Mouse (Mus musculus) c-Kit-positive CD71-negative TER-119-negative erythroid progenitor cells, embryonic 14.5 days (primary cell): ENCODE data around the gene Ssbp2.

Experiments
- DNase-seq: peaks from one replicate; pipeline ENCODE4 v3.0.0-alpha.2; 2013; ENCODE audit warnings: low read depth

Gene Ssbp2

DNA sequence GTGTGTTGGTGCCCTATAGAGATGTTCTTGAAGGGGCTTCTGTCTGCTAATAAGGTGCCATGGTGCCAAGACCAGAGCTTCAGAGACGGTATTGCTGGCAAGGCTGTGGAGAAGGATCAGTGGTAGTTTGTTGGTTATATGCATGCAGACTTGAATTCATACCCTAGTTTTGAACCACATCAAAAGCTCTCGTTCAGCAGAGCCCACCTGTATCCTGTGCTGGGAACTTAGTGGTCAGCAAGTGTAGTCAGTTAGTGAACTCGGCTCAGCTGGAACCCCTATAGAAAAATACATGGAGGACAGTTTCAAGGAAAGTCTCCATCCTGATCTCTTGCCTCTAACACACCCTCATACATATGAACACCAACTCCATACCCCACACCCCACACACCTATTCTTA is 69.7 kb downstream of the Ssbp2 start:
- DNase-seq = no peak

- no peak for DNase-seq
These were observed 76.6 kb downstream of the Ssbp2 start for GRCm38 (mm10) chr13:91536711-91537110.

GRCm38 (mm10) chr13:91540145-91541068 is 80.3 kb downstream of the Ssbp2 start:
- DNase-seq = no peak

DNA sequence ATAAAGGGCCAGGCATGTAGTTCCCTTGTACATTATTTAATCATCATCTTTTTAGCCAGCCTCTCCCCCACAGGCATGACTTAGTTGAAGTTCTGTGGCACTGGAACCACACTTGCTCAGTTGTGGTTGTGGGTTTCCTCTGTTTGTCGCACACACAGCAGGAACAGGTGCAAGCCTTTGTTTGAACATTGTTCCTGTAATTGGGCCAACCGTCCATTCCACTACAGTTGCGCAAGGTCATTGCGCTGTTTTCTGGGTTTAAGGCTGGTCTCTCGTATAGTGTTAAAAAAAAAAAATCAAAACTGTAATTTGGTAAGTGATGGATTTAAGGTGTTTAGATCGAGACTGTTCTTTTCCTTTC is 81.0 kb downstream of the Ssbp2 start:
- DNase-seq = peak; percentile 41

GRCm38 (mm10) chr13:91543555-91543954 is 83.5 kb downstream of the Ssbp2 start:
- DNase-seq = no peak

- no peak for DNase-seq
These were observed 104.0 kb downstream of the Ssbp2 start for GRCm38 (mm10) chr13:91564047-91564446.

GRCm38 (mm10) chr13:91564755-91565154 is 104.7 kb downstream of the Ssbp2 start:
- no peak for DNase-seq

DNA sequence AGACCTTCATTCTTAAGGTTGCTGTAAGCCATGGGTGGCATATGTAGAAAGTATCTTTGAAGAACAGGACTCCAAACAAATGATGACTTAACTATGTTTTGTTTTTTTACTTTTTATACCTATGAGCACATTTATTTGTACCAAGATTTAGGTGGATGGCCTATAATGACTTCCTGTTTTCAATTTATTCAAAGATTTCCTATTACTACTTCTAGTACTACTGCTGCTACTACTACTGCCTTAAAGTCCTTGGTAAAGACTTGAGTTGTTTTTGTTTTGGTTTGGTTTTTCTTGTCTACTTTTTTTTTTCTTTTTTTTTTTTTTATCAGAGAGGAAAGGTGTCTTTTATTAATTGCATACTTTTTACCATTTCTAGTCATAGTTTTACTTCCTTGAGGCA is 121.4 kb downstream of the Ssbp2 start:
- DNase-seq = no peak

- DNase-seq = no peak
These were observed 122.1 kb downstream of the Ssbp2 start for GRCm38 (mm10) chr13:91582212-91582611.

- no peak for DNase-seq
These were observed 126.3 kb downstream of the Ssbp2 start for GRCm38 (mm10) chr13:91586368-91586767.

DNA sequence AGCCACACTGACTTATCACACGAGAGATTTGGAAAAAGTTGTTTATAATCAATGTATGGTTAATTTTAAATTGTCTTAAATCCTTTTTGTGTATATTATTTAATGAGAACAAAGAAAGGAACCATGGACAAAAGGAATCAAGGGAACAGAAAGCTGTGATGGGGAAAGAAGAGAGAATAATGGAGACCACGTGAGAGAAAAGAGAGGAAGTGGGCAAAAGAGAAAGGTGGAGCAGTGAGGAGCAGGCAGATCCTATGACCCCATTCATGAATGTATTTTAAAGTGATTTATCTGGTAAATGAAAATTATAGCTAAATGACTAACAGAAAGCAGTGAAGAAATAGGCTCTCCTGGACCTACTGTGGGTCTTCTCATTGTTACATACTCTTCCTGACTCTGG is 128.4 kb downstream of the Ssbp2 start:
- DNase-seq = no peak

DNA sequence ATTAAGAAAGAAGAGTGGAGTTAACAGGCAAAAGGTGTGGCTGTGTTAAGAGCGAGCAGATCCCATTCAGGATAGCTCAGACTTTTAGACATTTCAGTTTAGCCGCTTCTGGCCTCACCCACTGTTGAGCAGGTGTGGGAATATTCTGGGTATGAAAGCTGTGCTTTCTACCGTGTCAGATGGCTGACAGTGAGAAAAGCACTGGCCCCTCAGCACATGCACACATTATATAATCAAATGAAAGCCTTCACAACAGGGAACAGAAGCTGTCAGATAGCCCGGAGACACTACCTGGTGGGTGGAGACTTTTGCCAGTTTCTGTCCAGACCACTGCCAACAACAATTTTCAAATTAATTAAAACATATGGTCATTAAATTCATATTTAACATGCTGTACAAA is 131.8 kb downstream of the Ssbp2 start:
- no peak for DNase-seq

DNA sequence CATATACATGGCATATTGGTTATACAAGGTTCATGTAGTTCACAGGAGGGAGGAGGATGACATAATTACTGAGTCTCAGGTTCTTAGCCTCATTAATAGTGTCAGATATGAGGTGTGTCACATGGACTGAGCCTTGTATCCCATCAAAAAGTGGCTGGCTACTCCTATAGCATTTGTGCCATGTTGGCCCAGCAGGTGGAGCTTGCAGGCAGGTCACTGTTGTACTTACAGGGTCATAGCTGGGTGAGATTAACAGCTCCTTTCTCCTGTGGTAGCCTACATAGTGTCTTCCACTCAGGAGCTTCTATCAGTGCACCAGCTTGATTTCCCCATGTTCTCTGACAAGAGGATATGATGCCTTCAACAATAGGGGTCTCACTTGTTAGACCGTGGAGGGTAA is 135.2 kb downstream of the Ssbp2 start:
- DNase-seq = no peak

- DNase-seq = no peak
These were observed 139.5 kb downstream of the Ssbp2 start for GRCm38 (mm10) chr13:91599594-91599993.

DNA sequence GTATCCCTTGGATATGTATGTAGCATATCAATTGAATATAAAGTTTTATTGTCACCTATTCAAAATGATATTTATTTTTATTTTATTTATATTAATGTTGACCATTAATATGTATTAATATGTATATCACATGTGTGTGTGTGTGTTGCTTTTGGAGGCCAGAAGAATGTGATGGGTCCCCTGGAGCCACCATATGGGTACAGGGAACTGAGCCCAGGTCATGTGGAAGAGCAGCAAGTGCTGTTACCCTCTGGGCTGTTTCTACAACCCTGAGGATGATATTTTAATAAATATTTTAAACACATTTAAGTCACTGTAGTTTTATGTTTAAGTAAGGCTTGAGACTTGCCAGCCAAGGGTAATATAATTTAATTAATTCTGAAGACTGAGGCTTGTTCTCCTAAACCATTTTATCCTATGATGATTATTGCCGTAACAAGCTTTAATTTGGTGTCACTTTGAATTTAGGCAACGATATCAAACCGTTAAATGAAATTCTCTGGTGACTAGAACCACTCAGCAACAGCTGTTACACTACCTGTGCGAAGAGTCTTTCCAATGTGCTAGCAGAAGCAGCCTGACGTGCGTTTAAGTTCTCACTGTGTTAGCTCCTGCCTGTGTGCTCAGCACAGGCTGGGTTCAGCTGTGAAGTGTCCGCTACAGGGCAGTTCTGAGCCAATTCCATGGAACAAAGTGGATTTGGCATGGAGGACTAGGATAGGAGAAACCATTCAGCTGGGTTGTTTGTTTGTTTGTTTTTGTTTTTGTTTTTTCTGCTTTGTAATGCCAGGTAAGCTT is 145.2 kb downstream of the Ssbp2 start:
- no peak for DNase-seq

DNA sequence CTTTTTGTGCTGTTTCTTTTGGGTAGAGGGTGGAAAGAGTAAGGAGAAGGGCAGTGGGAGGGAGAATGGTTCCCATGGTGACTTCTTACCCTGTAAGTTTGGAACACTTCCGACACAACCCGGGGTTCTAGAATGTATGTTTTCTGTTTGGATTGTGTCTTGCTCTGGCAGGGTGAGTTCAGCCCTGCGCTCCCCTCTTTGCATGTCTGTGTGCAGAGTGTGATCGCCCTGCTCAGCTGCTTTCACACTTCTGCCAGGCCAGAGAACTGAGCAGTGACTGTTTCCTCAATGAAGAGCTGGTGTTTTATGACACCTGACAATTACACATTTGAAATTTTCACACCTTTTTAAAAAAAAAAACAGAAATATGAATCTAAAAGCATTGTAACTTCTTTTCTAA is 150.5 kb downstream of the Ssbp2 start:
- DNase-seq = no peak

GRCm38 (mm10) chr13:91611909-91612308 is 151.8 kb downstream of the Ssbp2 start:
- DNase-seq = no peak

- DNase-seq = no peak
These were observed 152.5 kb downstream of the Ssbp2 start for GRCm38 (mm10) chr13:91612578-91612977.

GRCm38 (mm10) chr13:91616050-91616449 is 156.0 kb downstream of the Ssbp2 start:
- DNase-seq = no peak

GRCm38 (mm10) chr13:91616876-91617275 is 156.8 kb downstream of the Ssbp2 start:
- no peak for DNase-seq

- no peak for DNase-seq
These were observed 159.3 kb downstream of the Ssbp2 start for GRCm38 (mm10) chr13:91619431-91619830.

GRCm38 (mm10) chr13:91620541-91620940 is 160.5 kb downstream of the Ssbp2 start:
- DNase-seq = no peak

DNA sequence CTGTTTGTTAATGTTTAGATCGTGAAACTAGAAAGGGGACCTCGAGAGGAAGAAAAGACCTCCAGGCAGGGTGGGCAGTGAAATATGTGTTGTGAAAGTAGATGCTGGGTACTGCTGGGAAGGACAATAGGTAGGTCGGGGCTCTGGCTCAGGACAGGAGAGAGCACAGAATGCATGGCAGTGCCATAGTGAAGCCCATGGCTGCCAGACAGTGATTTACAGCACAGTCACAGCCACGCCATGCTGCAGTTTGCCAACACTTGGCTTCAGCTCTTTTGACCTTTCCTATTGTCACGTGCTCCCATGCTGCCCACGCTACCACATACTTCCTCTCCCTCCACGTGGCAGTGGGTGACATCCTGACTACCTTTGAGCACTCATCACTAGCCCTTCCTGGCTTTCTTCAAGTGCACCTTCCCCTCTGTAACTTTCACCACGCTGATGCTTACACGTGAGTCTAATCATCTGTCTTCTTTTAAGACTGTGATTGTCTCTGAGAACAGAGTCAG is 171.3 kb downstream of the Ssbp2 start:
- no peak for DNase-seq
